In genomic region chr15:12217849-12218248, GRCm38 (mm10) we compare ENCODE assay signal across 14 mouse cellular contexts. TPM values are rescaled to one million over a fixed set of nuclear protein-coding genes. Genes with fewer than 3 reads are reported as not detected.
DNase-seq lines count a peak whose midpoint lies in the region; ATAC-seq and TF ChIP-seq lines count a peak whose summit lies in the region.
"Had no signal": no experiment of that assay in that cellular context is flagged by ENCODE, and none has a peak within 500 bp of the region (broad histone marks: within the 10 kb centered on the region; RNA-seq: fewer than 3 reads in every experiment).

No protein-coding gene starts in this region.

- intact Hi-C loops in heart, postnatal 14 days (cut with DNase I): no loop called here

- TF ChIP-seq CTCF in lung, postnatal 0 days (IDR thresholded peaks at IDR 0.05): no peak
- TF ChIP-seq CTCF in hindbrain, postnatal 0 days (IDR thresholded peaks at IDR 0.05; ENCODE audit: low read depth): no peak

- no peaks in the 10 kb centered on the region for H3K27me3 ChIP-seq in heart, embryonic 11.5 days (ENCODE audit: control insufficient read depth, insufficient read depth, low read length)
- no peaks in the 10 kb centered on the region for H3K27me3 ChIP-seq in lung, postnatal 0 days (replicated peaks; ENCODE audit: insufficient read depth, low read length)
- no peaks in the 10 kb centered on the region for H3K27me3 ChIP-seq in hindbrain, postnatal 0 days (ENCODE audit: insufficient read depth, low read length)
- H3K27me3 ChIP-seq: kidney, embryonic 15.5 days; limb, embryonic 12.5 days; lung, embryonic 15.5 days had no signal

- no peak overlapping the region for H3K9ac ChIP-seq in heart, embryonic 11.5 days (ENCODE audit: low read depth, low read length)
- H3K9ac ChIP-seq in lung, postnatal 0 days (replicated peaks; ENCODE audit: low read depth): no peak overlapping the region
- no peak overlapping the region for H3K9ac ChIP-seq in hindbrain, postnatal 0 days (replicated peaks; ENCODE audit: low read length)
- H3K9ac ChIP-seq: kidney, embryonic 15.5 days; limb, embryonic 12.5 days; lung, embryonic 15.5 days had no signal

- H3K9me3 ChIP-seq in heart, embryonic 11.5 days (replicated peaks; ENCODE audit: control insufficient read depth, low read length): no peaks in the 10 kb centered on the region
- H3K9me3 ChIP-seq in lung, postnatal 0 days (ENCODE audit: low read length): no peaks in the 10 kb centered on the region
- H3K9me3 ChIP-seq in hindbrain, postnatal 0 days (ENCODE audit: low read length): no peaks in the 10 kb centered on the region
- H3K9me3 ChIP-seq: kidney, embryonic 15.5 days; limb, embryonic 12.5 days; lung, embryonic 15.5 days had no signal

- no peak overlapping the region for H3K4me3 ChIP-seq in heart, embryonic 11.5 days (ENCODE audit: low read depth, low read length)
- H3K4me3 ChIP-seq in lung, postnatal 0 days (ENCODE audit: low read depth, low read length): no peak overlapping the region
- no peak overlapping the region for H3K4me3 ChIP-seq in hindbrain, postnatal 0 days (ENCODE audit: low read length)
- H3K4me3 ChIP-seq: kidney, embryonic 15.5 days; limb, embryonic 12.5 days; lung, embryonic 15.5 days; myocyte had no signal

- DNase-seq in heart, postnatal 14 days: no peak
- DNase-seq in lung, postnatal 0 days (ENCODE audit: low spot score): no peak
- no peak for DNase-seq in lung, adult 18-20 months
- DNase-seq in ES-CJ7 (ENCODE audit: low read depth, low spot score): peak; percentile 55
- DNase-seq in hindbrain, postnatal 0 days (ENCODE audit: low spot score): no peak
- no peak for DNase-seq in gastrocnemius, postnatal 10 days
- DNase-seq: cerebellum, postnatal 25 days; gastrocnemius, postnatal 25 days; right cerebral cortex, postnatal 25 days had no signal

- H3K27ac ChIP-seq in heart, embryonic 11.5 days (ENCODE audit: low read depth, low read length): peak overlapping the region; percentile 29; the same call in 1 of the 2 replicates
- 0 out of 2 replicates have a peak overlapping the region, but pooled peaks have one; percentile 6 for H3K27ac ChIP-seq in lung, postnatal 0 days (ENCODE audit: low read length)
- no peak overlapping the region for H3K27ac ChIP-seq in hindbrain, postnatal 0 days
- H3K27ac ChIP-seq: kidney, embryonic 15.5 days; limb, embryonic 12.5 days; lung, embryonic 15.5 days had no signal

- H3K4me2 ChIP-seq in heart, embryonic 11.5 days: no peak overlapping the region
- H3K4me2 ChIP-seq in lung, postnatal 0 days (replicated peaks; ENCODE audit: low read depth, low read length): no peak overlapping the region
- no peak overlapping the region for H3K4me2 ChIP-seq in hindbrain, postnatal 0 days (ENCODE audit: low read depth, low read length)
- H3K4me2 ChIP-seq: kidney, embryonic 15.5 days; limb, embryonic 12.5 days; lung, embryonic 15.5 days had no signal

- peaks cover 52% of the 10 kb centered on the region for H3K4me1 ChIP-seq in heart, embryonic 11.5 days (ENCODE audit: control insufficient read depth, insufficient read depth, low read length)
- no peaks in the 10 kb centered on the region; the same call in 1 of the 2 replicates for H3K4me1 ChIP-seq in lung, postnatal 0 days (ENCODE audit: insufficient read depth, low read depth, low read length)
- peaks cover 9% of the 10 kb centered on the region for H3K4me1 ChIP-seq in hindbrain, postnatal 0 days (ENCODE audit: insufficient read depth, low read length)

- ATAC-seq in heart, embryonic 11.5 days (replicated peaks; ENCODE audit: insufficient number of reproducible peaks, low FRiP score, low TSS enrichment): no peak
- ATAC-seq in lung, postnatal 0 days: no peak
- peak; percentile 30; the same call in 1 of the 2 replicates for ATAC-seq in hindbrain, postnatal 0 days

- TF ChIP-seq EP300 in lung, postnatal 0 days (IDR thresholded peaks at IDR 0.05): no peak

- H3K36me3 ChIP-seq in heart, embryonic 11.5 days (ENCODE audit: control insufficient read depth, insufficient read depth, low read length): no peaks in the 10 kb centered on the region
- no peaks in the 10 kb centered on the region for H3K36me3 ChIP-seq in lung, postnatal 0 days (ENCODE audit: insufficient read depth, low read length)
- no peaks in the 10 kb centered on the region for H3K36me3 ChIP-seq in hindbrain, postnatal 0 days (ENCODE audit: insufficient read depth, low read length)
- H3K36me3 ChIP-seq: kidney, embryonic 15.5 days; limb, embryonic 12.5 days; lung, embryonic 15.5 days had no signal

- 54% methylated on average over 5 of the region's 5 CpGs for WGBS in heart, embryonic 11.5 days (ENCODE audit: insufficient replicate concordance)
- WGBS in lung, postnatal 0 days: 79% methylated on average over 4 of the region's 5 CpGs
- 29% methylated on average over 5 of the region's 5 CpGs for WGBS in hindbrain, postnatal 0 days

RNA-seq across cellular contexts. Expression of gene Mtmr12, which starts 13.0 kb away (rescaled TPM):
- 15.5 and 16.6 TPM in 2 replicates for polyA plus RNA-seq in heart, embryonic 11.5 days (2014; fragmentation: Nextera tagmentation; extraction: Ambion mirVana)
- 10 to 100 TPM; 12.7 to 13.1 TPM for total RNA-seq in heart, postnatal 14 days (2021)
- polyA plus RNA-seq in lung, postnatal 0 days (2015; fragmentation: Nextera tagmentation; extraction: Ambion mirVana): 12.3 and 14.6 TPM in 2 replicates
- total RNA-seq in hindbrain, postnatal 0 days (2014; rRNA removed): 10.7 and 12.6 TPM in 2 replicates
- polyA plus RNA-seq in hindbrain, postnatal 0 days (2015; fragmentation: Nextera tagmentation; extraction: Ambion mirVana): 5.5 and 5.7 TPM in 2 replicates
- 10 to 100 TPM in 1 of 2 experiments, 1 to 10 TPM in 1; 9.0 to 10.9 TPM for total RNA-seq in gastrocnemius, postnatal 10 days (2021)
